Mouse (Mus musculus) neural tube, embryonic 11.5 days (tissue): ENCODE measurements around the gene Piwil1. TPM values are rescaled to one million over a fixed set of nuclear protein-coding genes. Genes with fewer than 3 reads are reported as not detected.

Experiments used
- ATAC-seq: fragments of 200-750 bp; cut with Nextera tagmentation; 2 replicates; pipeline ENCODE4 v1.8.0; 2017; ENCODE audit warnings: moderate number of reproducible peaks, mild to moderate bottlenecking, moderate TSS enrichment, moderate library complexity; ENCODE audit not compliant: insufficient read depth, low FRiP score, low TSS enrichment
- DNase-seq: peaks from one replicate; pipeline ENCODE4 v3.0.0-alpha.2; 2015; ENCODE audit warnings: low spot score
- H3K27ac ChIP-seq: fragments of 300-500 bp; sonication (generic); 2 replicates; pipeline ENCODE4 v1.5.1; 2014; ENCODE audit warnings: low read depth, mild to moderate bottlenecking, low read length
- H3K27me3 ChIP-seq: fragments of 300-500 bp; sonication (generic); 2 replicates; pipeline ENCODE4 v1.6.1; 2014; ENCODE audit warnings: mild to moderate bottlenecking, low read length, mixed read lengths; ENCODE audit not compliant: control insufficient read depth, insufficient read depth
- H3K36me3 ChIP-seq: fragments of 300-500 bp; sonication (generic); 2 replicates; pipeline ENCODE4 v1.6.1; 2014; ENCODE audit warnings: mild to moderate bottlenecking, low read length, moderate library complexity, mixed read lengths; ENCODE audit not compliant: control insufficient read depth, insufficient read depth
- H3K4me1 ChIP-seq: fragments of 300-500 bp; sonication (generic); 2 replicates; pipeline ENCODE4 v1.6.1; 2014; ENCODE audit warnings: low read length, mixed read lengths; ENCODE audit not compliant: control insufficient read depth, insufficient read depth
- H3K4me2 ChIP-seq: fragments of 300-500 bp; sonication (generic); 2 replicates; pipeline ENCODE4 v1.6.1; 2014; ENCODE audit warnings: low read depth, mild to moderate bottlenecking, moderate library complexity
- H3K4me3 ChIP-seq: fragments of 300-500 bp; sonication (generic); 2 replicates; pipeline ENCODE4 v1.5.1; 2014; ENCODE audit warnings: low read depth, low read length
- H3K9ac ChIP-seq: fragments of 300-500 bp; sonication (generic); 2 replicates; pipeline ENCODE4 v1.6.1; 2014; ENCODE audit warnings: mild to moderate bottlenecking, low read length
- H3K9me3 ChIP-seq: fragments of 300-500 bp; sonication (generic); 2 replicates; pipeline ENCODE4 v1.6.1; 2016; ENCODE audit warnings: low read length; ENCODE audit not compliant: control insufficient read depth
- WGBS: fragments of 180-500 bp; shearing (Covaris S2); extraction: QIAGEN DNeasy Blood & Tissue Kit; methylation state at CpG from one replicate; pipeline ENCODE4 v1.1.7; 2014; 5-methylcytosine and 5-hydroxymethylcytosine counted together
- polyA plus RNA-seq: library from polyadenylated mRNA; unstranded; fragments of >200 nt; fragmentation: Nextera tagmentation; extraction: Ambion mirVana; gene quantifications from 2 replicates; pipeline ENCODE4 v1.2.1, GENCODE M21; 2014

Piwil1 gene
- polyA plus RNA-seq, 1 experiment from 2014 or later = not detected

DNA sequence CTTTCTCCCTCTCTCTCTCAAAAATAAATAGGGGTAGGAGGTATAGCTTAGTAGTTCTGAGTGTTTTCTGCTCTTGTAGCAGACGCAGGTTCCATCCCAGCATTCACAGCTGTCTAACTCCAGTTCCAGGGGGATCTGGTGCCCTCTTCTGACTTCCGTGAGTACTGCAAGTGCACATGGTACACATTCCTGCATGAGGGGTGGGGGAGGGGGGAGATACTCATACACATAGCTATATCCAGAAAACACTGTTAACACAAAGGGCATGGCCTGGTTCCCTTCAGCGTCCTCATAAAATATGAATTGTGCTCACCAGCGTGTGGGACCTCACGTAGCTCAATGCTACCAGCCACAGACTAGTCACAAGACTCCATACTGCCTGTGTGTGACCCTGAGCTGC, 27.0 kb downstream of the Piwil1 start:
- 77% methylated on average over 5 of the region's 5 CpGs for WGBS
- H3K9ac ChIP-seq = no peak overlapping the region
- no peaks in the 10 kb centered on the region for H3K36me3 ChIP-seq
- ATAC-seq (no peak), DNase-seq (peak; percentile 46)
- no peak overlapping the region for H3K27ac ChIP-seq
- no peak overlapping the region for H3K4me2 ChIP-seq
- no peaks in the 10 kb centered on the region for H3K27me3 ChIP-seq
- no peaks in the 10 kb centered on the region for H3K4me1 ChIP-seq
- no peak overlapping the region for H3K4me3 ChIP-seq
- H3K9me3 ChIP-seq = no peaks in the 10 kb centered on the region

DNA sequence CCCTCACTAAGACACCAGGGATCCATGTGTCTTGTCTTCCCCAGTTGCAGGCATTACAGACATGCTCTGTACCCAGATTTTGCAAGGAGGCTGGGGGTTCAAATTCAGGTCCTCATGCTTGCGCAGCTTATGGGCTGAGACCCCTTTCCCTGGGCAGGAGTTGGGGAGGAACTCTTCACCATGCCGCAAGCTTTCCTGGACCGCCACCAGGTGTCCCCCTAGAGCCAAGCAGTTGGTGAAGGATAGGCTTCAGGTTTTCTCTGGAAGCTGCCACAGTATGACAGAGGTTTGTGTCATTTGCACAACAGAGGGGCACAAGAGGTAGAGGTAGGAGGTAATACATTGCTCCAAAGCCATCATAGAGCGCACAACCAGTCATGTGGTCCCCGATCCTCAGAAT, 28.3 kb downstream of the Piwil1 start:
- Histone ChIP-seq H3K27ac (no peak overlapping the region), H3K4me1 (no peaks in the 10 kb centered on the region), H3K4me3 (no peak overlapping the region), H3K9me3 (no peaks in the 10 kb centered on the region), H3K36me3 (no peaks in the 10 kb centered on the region), H3K4me2 (no peak overlapping the region), H3K27me3 (no peaks in the 10 kb centered on the region), H3K9ac (no peak overlapping the region)
- ATAC-seq (no peak), DNase-seq (peak; percentile 71)
- WGBS = 40% methylated on average over 5 of the region's 5 CpGs

DNA sequence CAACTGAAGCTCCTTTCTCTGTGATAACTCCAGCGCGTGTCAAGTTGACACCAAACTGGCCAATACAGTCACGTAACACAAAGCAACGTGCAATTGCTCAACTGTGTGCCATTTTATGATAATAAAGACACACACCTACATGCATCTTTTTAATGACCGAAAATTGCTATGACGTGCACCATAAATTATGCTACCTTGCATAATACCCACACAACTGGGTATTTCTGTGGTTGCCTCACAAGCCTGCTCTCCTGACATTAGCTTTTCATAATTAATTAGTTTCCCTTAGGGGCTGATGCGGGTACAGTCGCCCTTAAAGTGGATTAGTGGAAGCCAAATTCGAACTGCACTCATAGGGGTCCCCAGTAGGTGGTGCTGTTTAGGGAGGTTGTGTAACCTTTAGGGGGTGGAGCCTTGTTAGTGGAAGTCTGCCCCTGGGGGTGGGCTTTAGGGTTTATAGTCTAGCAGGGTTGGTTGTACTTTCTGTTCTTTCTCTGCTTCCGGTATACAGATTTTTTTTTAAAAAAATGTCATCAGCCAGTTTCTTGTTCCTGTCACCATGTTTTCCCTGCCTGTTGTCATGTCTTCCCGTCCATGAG, 30.2 kb downstream of the Piwil1 start:
- ATAC-seq (no peak), DNase-seq (no peak)
- H3K36me3 ChIP-seq = no peaks in the 10 kb centered on the region

DNA sequence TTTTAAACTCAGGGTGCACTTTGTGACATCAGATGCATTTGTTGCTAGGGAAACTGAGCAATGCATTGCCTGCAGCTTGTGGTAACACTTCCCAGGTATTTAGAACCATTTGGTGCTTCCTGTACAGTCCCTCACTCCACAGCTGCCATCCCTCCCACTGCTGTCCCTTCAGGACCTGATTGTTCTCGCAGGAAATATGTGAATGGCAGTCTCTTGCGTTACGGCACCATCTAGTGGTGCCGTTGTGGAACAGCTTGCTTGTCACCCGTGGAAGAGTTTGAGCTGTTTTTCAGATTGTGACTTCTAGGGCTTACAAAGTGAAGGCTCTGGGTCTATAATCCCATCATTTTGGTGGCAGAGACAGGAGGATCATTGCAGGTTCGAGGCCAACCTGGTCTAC, 31.6 kb downstream of the Piwil1 start:
- Histone ChIP-seq H3K27me3 (no peaks in the 10 kb centered on the region), H3K4me2 (no peak overlapping the region), H3K9ac (no peak overlapping the region), H3K4me1 (no peaks in the 10 kb centered on the region), H3K27ac (no peak overlapping the region), H3K36me3 (no peaks in the 10 kb centered on the region), H3K4me3 (no peak overlapping the region), H3K9me3 (no peaks in the 10 kb centered on the region)
- ATAC-seq (no peak), DNase-seq (peak; percentile 73)
- 5% methylated on average over 6 of the region's 6 CpGs for WGBS

More for the DNA sequence above, 30.2 kb downstream of the Piwil1 start:
- Histone ChIP-seq H3K27me3 (no peaks in the 10 kb centered on the region), H3K9me3 (no peaks in the 10 kb centered on the region), H3K4me1 (no peaks in the 10 kb centered on the region), H3K4me2 (no peak overlapping the region), H3K27ac (no peak overlapping the region), H3K4me3 (no peak overlapping the region), H3K9ac (no peak overlapping the region)
- 76% methylated on average over 11 of the region's 11 CpGs for WGBS

DNA sequence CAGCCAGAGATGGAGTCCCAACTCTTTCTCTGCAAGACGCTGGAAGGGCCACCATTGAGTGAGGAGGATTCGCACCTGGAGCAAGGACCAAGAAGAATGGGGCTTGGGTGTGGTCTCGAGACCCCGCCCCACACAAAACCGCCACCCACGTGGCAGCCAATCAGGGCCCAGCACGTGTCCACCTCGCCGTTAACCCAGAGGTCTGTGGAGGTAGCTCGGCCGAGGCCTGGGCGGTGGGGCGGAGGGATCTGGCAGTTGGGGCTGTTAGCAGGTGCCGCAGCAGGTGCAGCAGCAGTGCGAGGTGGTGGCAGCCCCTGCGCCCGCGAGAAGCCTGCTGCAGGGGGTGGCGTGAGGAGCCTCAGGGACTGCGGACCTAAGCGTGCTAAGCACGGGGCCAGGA, 33.6 kb downstream of the Piwil1 start:
- no peak overlapping the region for H3K4me3 ChIP-seq
- ATAC-seq (no peak), DNase-seq (no peak)
- H3K9ac ChIP-seq = no peak overlapping the region
- H3K27ac ChIP-seq = no peak overlapping the region
- H3K4me1 ChIP-seq = 0 out of 2 replicates have a peak, but pooled peaks cover 2% of the 10 kb centered on the region
- no peaks in the 10 kb centered on the region for H3K9me3 ChIP-seq
- 82% methylated on average over 22 of the region's 22 CpGs for WGBS
- no peaks in the 10 kb centered on the region for H3K27me3 ChIP-seq
- no peak overlapping the region for H3K4me2 ChIP-seq
- no peaks in the 10 kb centered on the region for H3K36me3 ChIP-seq

DNA sequence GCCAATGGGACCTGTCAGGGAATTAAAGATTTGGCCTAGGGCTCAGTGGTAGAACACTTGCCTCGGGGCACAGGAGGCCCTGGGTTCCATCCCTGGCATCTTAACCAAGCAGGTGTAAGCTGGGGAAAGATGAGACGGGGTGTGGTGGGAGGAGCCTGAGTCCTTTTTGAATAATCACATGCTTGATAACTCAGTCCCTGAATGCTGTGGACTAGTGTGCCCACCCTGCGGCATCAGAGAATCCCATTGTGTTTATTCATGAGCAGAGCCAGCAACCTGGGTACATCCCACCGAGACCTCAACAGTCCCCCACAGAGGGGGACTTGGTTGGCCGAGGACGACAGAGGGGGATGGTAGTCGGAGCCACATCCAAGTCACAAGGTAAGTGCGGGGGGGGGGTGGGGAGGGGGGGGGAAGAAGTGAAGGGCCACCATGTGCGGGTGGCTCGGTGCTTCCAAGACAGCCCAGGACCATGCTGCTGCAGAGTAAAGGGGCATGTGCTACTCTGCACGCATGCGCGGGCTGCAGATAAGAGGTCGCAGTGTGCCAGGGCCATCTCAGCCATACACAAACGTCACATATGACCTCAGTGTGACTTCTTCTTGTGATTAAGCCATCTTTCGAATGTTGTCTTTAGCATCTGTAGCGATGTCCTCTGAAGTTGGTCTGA, 37.0 kb downstream of the Piwil1 start:
- Histone ChIP-seq H3K36me3 (no peaks in the 10 kb centered on the region), H3K9me3 (no peaks in the 10 kb centered on the region), H3K9ac (no peak overlapping the region), H3K27me3 (no peaks in the 10 kb centered on the region), H3K27ac (no peak overlapping the region), H3K4me3 (no peak overlapping the region), H3K4me1 (0 out of 2 replicates have a peak, but pooled peaks cover 2% of the 10 kb centered on the region), H3K4me2 (0 out of 2 replicates have a peak overlapping the region, but pooled peaks have one; percentile 21)
- WGBS = 42% methylated on average over 16 of the region's 17 CpGs
- ATAC-seq = peak; percentile 67; the same call in 1 of the 2 replicates
- peak; percentile 34 for DNase-seq

DNA sequence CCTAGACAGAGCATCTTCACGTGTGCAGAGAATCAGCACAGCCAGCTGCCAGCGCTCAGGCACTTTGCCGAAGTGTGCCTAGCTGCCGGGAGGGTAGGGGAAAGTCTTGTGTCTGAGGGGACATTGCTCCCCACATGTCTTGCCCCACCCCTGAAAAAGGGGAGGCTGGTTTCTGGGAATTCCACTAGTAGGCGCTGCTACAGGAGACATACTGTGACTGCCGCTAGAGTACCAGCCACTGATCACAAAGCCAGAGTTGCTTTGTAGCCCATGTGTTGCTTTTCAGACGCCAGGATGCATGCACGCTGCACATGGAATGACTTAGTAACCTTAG, 37.5 kb downstream of the Piwil1 start:
- H3K27ac ChIP-seq = no peak overlapping the region
- no peak overlapping the region for H3K9ac ChIP-seq
- 33% methylated on average over 8 of the region's 8 CpGs for WGBS
- H3K4me2 ChIP-seq = 0 out of 2 replicates have a peak overlapping the region, but pooled peaks have one; percentile 21
- no peaks in the 10 kb centered on the region for H3K36me3 ChIP-seq
- DNase-seq (no peak), ATAC-seq (no peak)
- H3K4me1 ChIP-seq = 0 out of 2 replicates have a peak, but pooled peaks cover 2% of the 10 kb centered on the region
- H3K4me3 ChIP-seq = no peak overlapping the region
- no peaks in the 10 kb centered on the region for H3K27me3 ChIP-seq
- no peaks in the 10 kb centered on the region for H3K9me3 ChIP-seq

DNA sequence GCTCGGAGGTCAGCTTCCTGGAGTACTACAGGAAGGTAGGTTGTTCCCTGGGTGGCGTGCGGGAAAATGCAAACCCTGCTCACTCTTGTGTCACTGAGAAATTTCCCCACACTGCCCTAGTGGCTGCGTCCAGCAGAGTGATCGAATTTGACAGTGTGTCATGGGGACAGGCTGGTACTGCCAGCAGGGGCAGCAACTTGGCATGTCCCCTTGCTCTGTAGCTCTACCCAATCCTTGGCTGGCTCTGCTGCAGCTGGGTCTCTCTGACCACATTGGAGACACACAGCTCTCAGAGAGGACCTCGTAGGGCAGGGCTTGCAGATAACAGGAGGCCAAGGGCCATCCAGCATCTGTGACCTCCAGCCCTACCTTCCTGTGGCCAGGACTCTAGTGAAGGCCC, 42.0 kb downstream of the Piwil1 start:
- no peak overlapping the region for H3K4me2 ChIP-seq
- ATAC-seq (no peak), DNase-seq (no peak)
- no peaks in the 10 kb centered on the region for H3K36me3 ChIP-seq
- no peak overlapping the region for H3K4me3 ChIP-seq
- WGBS = 92% methylated on average over 6 of the region's 6 CpGs
- H3K27me3 ChIP-seq = no peaks in the 10 kb centered on the region
- H3K9ac ChIP-seq = no peak overlapping the region
- no peak overlapping the region for H3K27ac ChIP-seq
- H3K9me3 ChIP-seq = no peaks in the 10 kb centered on the region
- no peaks in the 10 kb centered on the region for H3K4me1 ChIP-seq

DNA sequence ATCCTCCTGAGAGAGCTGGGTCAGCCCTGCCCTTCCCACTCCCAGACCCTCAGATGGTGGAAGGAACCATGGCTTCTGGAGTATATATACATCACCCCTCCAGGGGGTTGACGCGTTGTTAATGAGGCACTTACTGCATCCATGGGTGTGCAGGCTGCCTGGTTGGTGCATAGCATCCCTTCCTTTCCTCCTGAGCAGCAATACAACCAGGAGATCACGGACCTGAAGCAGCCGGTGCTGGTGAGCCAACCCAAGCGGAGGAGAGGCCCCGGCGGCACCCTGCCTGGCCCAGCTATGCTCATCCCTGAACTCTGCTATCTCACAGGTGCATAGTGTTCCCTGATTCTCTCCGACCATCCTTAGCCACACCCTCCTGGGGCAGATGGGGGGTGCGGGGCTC, 42.9 kb downstream of the Piwil1 start:
- no peaks in the 10 kb centered on the region for H3K9me3 ChIP-seq
- no peaks in the 10 kb centered on the region for H3K36me3 ChIP-seq
- H3K4me1 ChIP-seq = no peaks in the 10 kb centered on the region
- H3K27ac ChIP-seq = no peak overlapping the region
- ATAC-seq (no peak), DNase-seq (no peak)
- 81% methylated on average over 9 of the region's 9 CpGs for WGBS
- no peak overlapping the region for H3K4me2 ChIP-seq
- no peak overlapping the region for H3K4me3 ChIP-seq
- H3K9ac ChIP-seq = no peak overlapping the region
- no peaks in the 10 kb centered on the region for H3K27me3 ChIP-seq
